Mouse (Mus musculus): ENCODE measurements around the gene Wbp1. TPM values are rescaled to one million over a fixed set of nuclear protein-coding genes. Genes with fewer than 3 reads are reported as not detected.
A peak's percentile ranks its signal among the peaks of the same experiment; 100 is the strongest.

Wbp1 gene
- polyA plus RNA-seq, 1 experiment from 2014 or later, result 37.9 TPM

GRCm38 (mm10) chr6:83087926-83088260, 33.5 kb downstream of the Wbp1 start:
- H3K9ac ChIP-seq, result no peak overlapping the region
- 16% methylated on average over 9 of the region's 9 CpGs for WGBS (ENCODE audit: insufficient replicate concordance)
- H3K4me3 ChIP-seq, result peak overlapping the region; percentile 29
- peaks cover 15% of the 10 kb centered on the region; the same call in 1 of the 2 replicates for H3K4me1 ChIP-seq
- no peaks in the 10 kb centered on the region for H3K9me3 ChIP-seq (replicated peaks)
- H3K27ac ChIP-seq, result no peak overlapping the region
- H3K27me3 ChIP-seq (replicated peaks), result peaks cover 98% of the 10 kb centered on the region
- peak overlapping the region; percentile 56 for H3K4me2 ChIP-seq
- no peak for ATAC-seq
- H3K36me3 ChIP-seq, result no peaks in the 10 kb centered on the region

- ATAC-seq, result no peak
- no peak overlapping the region for H3K9ac ChIP-seq
- WGBS (ENCODE audit: insufficient replicate concordance), result 3% methylated on average over 47 of the region's 47 CpGs
These were observed 34.0 kb downstream of the Wbp1 start for GRCm38 (mm10) chr6:83087205-83087925.

GRCm38 (mm10) chr6:83086121-83087035, 35.0 kb downstream of the Wbp1 start, which contains the start of gene Lbx2:
Gene Lbx2 (plus strand): TSS chr6:83086367.
- H3K9ac ChIP-seq, result no peak within 1 kb of the TSS
- H3K36me3 ChIP-seq, result peaks cover 12% of the 10 kb centered on the region
- peaks cover 15% of the 10 kb centered on the region; the same call in 1 of the 2 replicates for H3K4me1 ChIP-seq
- peaks cover 95% of the 10 kb centered on the region for H3K27me3 ChIP-seq (replicated peaks)
- ATAC-seq, result 0 out of 2 replicates have a peak, but pooled peaks have one; percentile 30
- no peaks in the 10 kb centered on the region for H3K9me3 ChIP-seq (replicated peaks)
- no peak within 1 kb of the TSS for H3K27ac ChIP-seq
- H3K4me2 ChIP-seq, result peak within 1 kb of the TSS; percentile 56
- WGBS (ENCODE audit: insufficient replicate concordance), result 2% methylated on average over 35 of the region's 42 CpGs
- H3K4me3 ChIP-seq, result peak within 1 kb of the TSS; percentile 29

More at GRCm38 (mm10) chr6:83087205-83087925, 34.0 kb downstream of the Wbp1 start:
- Histone ChIP-seq H3K36me3 (peaks cover 4% of the 10 kb centered on the region), H3K4me2 (peak overlapping the region; percentile 56), H3K27me3 (replicated peaks) (peaks cover 98% of the 10 kb centered on the region), H3K9me3 (replicated peaks) (no peaks in the 10 kb centered on the region), H3K4me3 (peak overlapping the region; percentile 29), H3K4me1 (peaks cover 15% of the 10 kb centered on the region; the same call in 1 of the 2 replicates), H3K27ac (no peak overlapping the region)

- peaks cover 28% of the 10 kb centered on the region for H3K4me1 ChIP-seq
- peaks cover 77% of the 10 kb centered on the region for H3K27me3 ChIP-seq (replicated peaks)
- H3K27ac ChIP-seq, result no peak overlapping the region
- H3K9ac ChIP-seq, result no peak overlapping the region
- H3K4me3 ChIP-seq, result no peak overlapping the region
- no peak overlapping the region for H3K4me2 ChIP-seq
- H3K36me3 ChIP-seq, result peaks cover 31% of the 10 kb centered on the region
- H3K9me3 ChIP-seq (replicated peaks), result no peaks in the 10 kb centered on the region
- ATAC-seq, result no peak
- 22% methylated on average over 6 of the region's 6 CpGs for WGBS (ENCODE audit: insufficient replicate concordance)
These were observed 36.9 kb downstream of the Wbp1 start for GRCm38 (mm10) chr6:83084477-83084876.

- Histone ChIP-seq H3K36me3 (peaks cover 32% of the 10 kb centered on the region), H3K9ac (no peak overlapping the region), H3K27ac (no peak overlapping the region), H3K4me3 (no peak overlapping the region), H3K4me2 (no peak overlapping the region), H3K27me3 (replicated peaks) (peaks cover 67% of the 10 kb centered on the region), H3K4me1 (peaks cover 36% of the 10 kb centered on the region), H3K9me3 (replicated peaks) (no peaks in the 10 kb centered on the region)
- WGBS (ENCODE audit: insufficient replicate concordance), result 25% methylated on average over 5 of the region's 5 CpGs
- ATAC-seq, result no peak
These were observed 37.9 kb downstream of the Wbp1 start for GRCm38 (mm10) chr6:83083497-83083896.

- no peak for ATAC-seq
- H3K4me1 ChIP-seq, result peaks cover 27% of the 10 kb centered on the region
- H3K27ac ChIP-seq, result no peak overlapping the region
- H3K9me3 ChIP-seq (replicated peaks), result no peaks in the 10 kb centered on the region
- H3K4me3 ChIP-seq, result no peak overlapping the region
- 83% methylated on average over 5 of the region's 5 CpGs for WGBS (ENCODE audit: insufficient replicate concordance)
- peaks cover 58% of the 10 kb centered on the region for H3K27me3 ChIP-seq (replicated peaks)
- H3K36me3 ChIP-seq, result peaks cover 32% of the 10 kb centered on the region
- H3K9ac ChIP-seq, result no peak overlapping the region
- no peak overlapping the region for H3K4me2 ChIP-seq
These were observed 41.1 kb downstream of the Wbp1 start for GRCm38 (mm10) chr6:83080210-83080609.

GRCm38 (mm10) chr6:83078324-83078858, 43.0 kb downstream of the Wbp1 start:
- Histone ChIP-seq H3K4me3 (peak overlapping the region; percentile 78), H3K9ac (peak overlapping the region; percentile 78), H3K4me2 (peak overlapping the region; percentile 83), H3K4me1 (peaks cover 27% of the 10 kb centered on the region), H3K36me3 (peaks cover 32% of the 10 kb centered on the region), H3K27me3 (replicated peaks) (peaks cover 58% of the 10 kb centered on the region), H3K9me3 (replicated peaks) (no peaks in the 10 kb centered on the region), H3K27ac (peak overlapping the region; percentile 85)
- WGBS (ENCODE audit: insufficient replicate concordance), result under 1% methylated on average over 46 of the region's 46 CpGs
- ATAC-seq, result peak; percentile 90

- peak within 1 kb of the TSS; percentile 78 for H3K9ac ChIP-seq
- H3K4me2 ChIP-seq, result peak within 1 kb of the TSS; percentile 83
- no peaks in the 10 kb centered on the region for H3K9me3 ChIP-seq (replicated peaks)
- peaks cover 27% of the 10 kb centered on the region for H3K4me1 ChIP-seq
- H3K27me3 ChIP-seq (replicated peaks), result peaks cover 58% of the 10 kb centered on the region
- peaks cover 32% of the 10 kb centered on the region for H3K36me3 ChIP-seq
- H3K4me3 ChIP-seq, result peak within 1 kb of the TSS; percentile 78
- under 1% methylated on average over 54 of the region's 54 CpGs for WGBS (ENCODE audit: insufficient replicate concordance)
- peak within 1 kb of the TSS; percentile 85 for H3K27ac ChIP-seq
- ATAC-seq, result peak; percentile 56
These were observed 43.6 kb downstream of the Wbp1 start, which contains the start of gene Pcgf1 for GRCm38 (mm10) chr6:83077630-83078323. Gene Pcgf1 (plus strand): TSS chr6:83077869.

GRCm38 (mm10) chr6:83074979-83075378, 46.4 kb downstream of the Wbp1 start:
- no peak overlapping the region for H3K27ac ChIP-seq
- no peak overlapping the region for H3K4me2 ChIP-seq
- peaks cover 76% of the 10 kb centered on the region for H3K27me3 ChIP-seq (replicated peaks)
- peaks cover 35% of the 10 kb centered on the region for H3K4me1 ChIP-seq
- no peak overlapping the region for H3K9ac ChIP-seq
- WGBS (ENCODE audit: insufficient replicate concordance), result 23% methylated on average over 2 of the region's 2 CpGs
- no peak overlapping the region for H3K4me3 ChIP-seq
- ATAC-seq, result no peak
- peaks cover 6% of the 10 kb centered on the region for H3K36me3 ChIP-seq
- H3K9me3 ChIP-seq (replicated peaks), result no peaks in the 10 kb centered on the region

- Histone ChIP-seq H3K9ac (no peak overlapping the region), H3K4me3 (0 out of 2 replicates have a peak overlapping the region, but pooled peaks have one; percentile 11), H3K36me3 (no peaks in the 10 kb centered on the region), H3K4me1 (peaks cover 33% of the 10 kb centered on the region), H3K4me2 (peak overlapping the region; percentile 36), H3K9me3 (replicated peaks) (no peaks in the 10 kb centered on the region), H3K27ac (no peak overlapping the region), H3K27me3 (replicated peaks) (peaks cover 100% of the 10 kb centered on the region)
- no peak for ATAC-seq
- WGBS (ENCODE audit: insufficient replicate concordance), result 2% methylated on average over 21 of the region's 24 CpGs
These were observed 50.1 kb downstream of the Wbp1 start for GRCm38 (mm10) chr6:83071220-83071619.

Data from liver, embryonic 12.5 days (tissue).